Mouse (Mus musculus): ENCODE measurements at regions not wholly inside any gene's neighbourhood (a gene's known extent, or its start where the extent isn't known, plus 50 kb on each side); places are given as distances from the start of the nearest gene placed in this dataset.

DNA sequence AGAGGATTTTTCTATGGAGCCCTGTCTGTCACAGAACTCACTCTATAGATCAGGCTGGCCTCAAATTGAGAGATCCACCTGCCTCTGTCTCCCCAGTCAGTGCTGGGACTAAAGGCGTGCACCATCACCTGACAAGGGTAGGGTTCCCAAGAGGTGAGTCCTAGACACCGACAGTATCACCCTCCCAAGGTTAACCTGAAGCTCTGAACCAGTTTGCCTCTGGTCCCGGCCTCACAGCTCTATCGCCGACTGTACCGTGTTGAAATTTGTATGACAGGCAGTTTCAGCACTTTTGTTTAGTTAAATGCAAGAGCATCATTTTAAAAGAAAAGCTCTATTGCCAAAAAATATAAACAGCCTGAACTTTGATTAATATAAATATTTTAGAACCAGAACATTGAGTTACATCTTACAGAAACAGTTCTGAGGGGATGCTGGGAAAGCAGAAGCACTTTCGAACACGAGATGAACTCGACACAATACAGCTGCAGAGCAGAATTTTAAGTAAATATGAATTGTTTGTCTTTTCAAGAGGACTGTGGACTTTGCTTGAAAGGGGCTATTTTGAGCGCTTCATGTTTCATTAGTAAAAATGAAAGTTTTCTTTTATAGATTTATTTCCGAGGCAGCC is 189.2 kb upstream of the Adgrl2 start:
- DNase-seq (ENCODE audit: low spot score in 2 of 2): no peak

DNA sequence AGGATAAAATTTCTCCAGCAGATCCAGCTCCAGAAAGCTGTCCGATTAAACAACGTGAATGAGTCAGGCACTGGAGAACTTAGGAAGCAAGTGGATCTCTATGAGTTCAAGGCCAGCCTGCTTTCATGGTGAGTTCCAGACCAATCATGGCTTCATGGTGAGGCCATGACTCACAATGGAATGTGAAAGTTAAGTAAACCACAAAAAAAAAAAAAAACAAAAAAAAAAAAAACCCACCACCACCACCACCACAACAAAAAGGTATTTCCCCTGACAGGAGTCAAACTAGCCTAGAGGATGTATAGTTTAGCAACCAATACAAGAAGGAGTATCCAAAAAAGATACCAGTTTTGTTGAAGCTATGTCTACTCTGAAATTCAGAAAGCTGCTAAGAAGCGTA is 188.5 kb upstream of the Adgrl2 start:
- DNase-seq (ENCODE audit: low spot score in 2 of 2): no peak

- no peak for DNase-seq (ENCODE audit: low spot score in 2 of 2)
These were observed 184.5 kb upstream of the Adgrl2 start for GRCm38 (mm10) chr3:149174689-149175390.

- DNase-seq (ENCODE audit: low spot score in 2 of 2): peak in 1 of 2 experiments; percentile 13
These were observed 183.2 kb upstream of the Adgrl2 start for GRCm38 (mm10) chr3:149173537-149173936.

DNA sequence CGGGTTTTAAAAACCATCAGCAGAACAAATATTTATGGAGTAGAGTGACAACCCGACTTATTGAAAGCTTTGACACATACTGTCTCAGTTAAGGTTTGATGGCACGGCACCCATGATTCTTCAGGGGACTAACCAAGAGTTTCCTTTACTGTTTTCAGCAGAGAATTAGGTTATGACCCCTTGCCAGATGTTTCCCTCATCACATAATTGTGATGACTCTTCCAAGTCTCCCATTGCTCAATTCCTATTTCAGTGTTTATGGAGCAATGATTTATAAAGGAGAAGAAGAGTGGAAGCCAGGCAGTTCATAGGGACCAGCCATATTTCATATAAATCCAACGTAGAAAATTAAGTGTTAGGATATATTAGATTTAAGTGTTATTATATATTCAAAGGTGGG is 181.4 kb upstream of the Adgrl2 start:
- DNase-seq (ENCODE audit: low spot score in 2 of 2): no peak

- DNase-seq (ENCODE audit: low spot score in 2 of 2): no peak
These were observed 179.8 kb upstream of the Adgrl2 start for GRCm38 (mm10) chr3:149170191-149170590.

DNA sequence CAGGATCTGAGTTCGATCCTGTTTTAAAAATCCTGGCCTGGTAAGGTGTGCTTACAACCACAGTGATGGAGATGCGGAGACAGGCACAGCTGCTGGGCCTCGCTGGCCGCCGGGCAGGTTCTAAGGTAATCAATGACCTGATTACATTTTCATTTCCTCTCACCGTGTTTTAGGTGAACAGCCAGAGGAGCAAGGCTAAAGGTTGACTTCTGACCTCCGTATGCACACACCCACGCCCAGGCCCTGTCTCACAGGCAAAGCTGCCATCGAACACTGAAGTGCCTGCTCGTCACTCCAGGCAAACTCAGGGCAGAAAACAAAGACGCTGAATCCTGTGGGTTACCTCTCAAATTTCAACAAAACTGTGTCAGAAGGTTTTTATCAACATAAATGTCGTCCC is 179.1 kb upstream of the Adgrl2 start:
- no peak for DNase-seq (ENCODE audit: low spot score in 2 of 2)

- no peak for DNase-seq (ENCODE audit: low spot score in 2 of 2)
These were observed 177.6 kb upstream of the Adgrl2 start for GRCm38 (mm10) chr3:149167997-149168396.

GRCm38 (mm10) chr3:149164804-149165203 is 174.4 kb upstream of the Adgrl2 start:
- no peak for DNase-seq (ENCODE audit: low spot score in 2 of 2)

DNA sequence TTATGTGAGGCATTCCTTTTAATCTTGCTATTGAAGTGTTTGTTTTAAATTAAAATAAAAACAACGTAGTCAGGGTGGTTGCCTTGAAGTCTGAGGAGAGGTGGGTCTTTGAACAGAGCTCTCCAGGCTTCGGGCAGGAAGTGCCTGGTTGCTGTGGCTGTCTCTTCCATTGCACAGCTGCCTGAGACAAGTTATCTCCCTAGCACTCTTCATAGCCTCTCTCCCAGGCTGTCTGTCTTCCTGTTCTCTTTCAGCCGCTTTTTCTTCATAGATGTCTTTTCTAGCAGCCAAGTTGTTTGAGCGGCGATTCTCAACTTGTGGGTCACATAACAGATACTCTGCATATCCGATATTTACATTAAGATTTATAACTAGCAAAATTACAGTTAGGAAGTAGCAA is 173.2 kb upstream of the Adgrl2 start:
- no peak for DNase-seq (ENCODE audit: low spot score in 2 of 2)

- no peak for DNase-seq (ENCODE audit: low spot score in 2 of 2)
These were observed 170.5 kb upstream of the Adgrl2 start for GRCm38 (mm10) chr3:149160833-149161232.

DNA sequence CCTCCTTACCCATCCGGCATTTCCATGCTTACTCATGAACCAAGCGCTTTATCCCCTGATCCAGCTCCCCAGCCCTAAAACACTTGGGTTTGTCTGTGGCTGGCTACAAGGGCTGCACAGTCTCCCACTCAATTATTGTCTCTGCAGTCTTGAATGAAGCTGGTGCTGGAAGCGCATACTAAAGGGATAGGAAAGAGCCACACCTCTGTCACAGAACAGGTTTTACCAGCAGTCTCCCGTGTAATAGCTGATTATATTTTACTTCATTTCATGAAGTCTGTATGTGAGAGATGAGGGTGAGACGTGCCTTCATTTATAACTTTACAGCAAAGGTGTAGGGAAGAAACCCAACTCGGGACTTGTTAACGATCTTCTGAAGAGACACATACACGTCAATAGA is 167.0 kb upstream of the Adgrl2 start:
- no peak for DNase-seq (ENCODE audit: low spot score in 2 of 2)

DNA sequence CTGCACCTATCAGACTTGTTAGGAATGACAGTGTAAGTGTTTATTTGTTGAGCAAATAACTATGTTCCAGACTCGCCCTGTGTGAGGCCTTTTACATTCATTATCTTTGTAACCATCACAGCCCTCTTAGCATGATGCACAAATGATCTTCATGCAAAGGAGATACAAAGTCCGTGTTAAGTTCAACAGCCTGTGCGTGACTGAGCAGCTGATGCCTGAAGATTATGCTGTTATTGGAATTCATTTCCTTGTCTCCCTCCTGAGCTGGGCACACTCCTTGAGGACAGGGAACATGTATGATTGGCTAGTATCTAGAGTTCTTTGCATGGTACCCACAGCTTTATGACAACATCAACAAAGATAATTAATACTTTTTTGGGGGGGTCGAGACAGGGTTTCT is 162.0 kb upstream of the Adgrl2 start:
- no peak for DNase-seq (ENCODE audit: low spot score in 2 of 2)

GRCm38 (mm10) chr3:149150796-149151195 is 160.4 kb upstream of the Adgrl2 start:
- no peak for DNase-seq (ENCODE audit: low spot score in 2 of 2)

- DNase-seq (ENCODE audit: low spot score in 2 of 2): no peak
These were observed 158.3 kb upstream of the Adgrl2 start for GRCm38 (mm10) chr3:149148608-149149007.

DNA sequence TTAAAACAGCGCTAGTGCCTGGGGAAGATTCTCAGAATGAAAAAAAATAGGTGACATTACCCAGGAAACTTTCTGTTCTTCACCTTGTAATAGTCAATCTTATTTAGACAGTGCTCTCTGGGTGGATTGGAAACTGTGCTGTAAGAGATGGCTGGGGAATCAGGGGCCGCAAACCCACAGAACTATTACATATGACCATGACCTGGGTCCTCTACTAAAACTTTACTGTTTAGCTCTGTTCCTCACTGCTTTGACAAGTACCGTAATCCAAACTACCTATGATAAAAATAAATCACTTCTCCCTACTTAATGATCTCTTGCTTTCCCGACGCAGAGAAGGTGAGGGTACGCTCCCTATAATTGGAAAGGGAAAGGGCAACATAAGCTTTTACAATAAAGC is 157.6 kb upstream of the Adgrl2 start:
- DNase-seq (ENCODE audit: low spot score in 2 of 2): no peak

DNA sequence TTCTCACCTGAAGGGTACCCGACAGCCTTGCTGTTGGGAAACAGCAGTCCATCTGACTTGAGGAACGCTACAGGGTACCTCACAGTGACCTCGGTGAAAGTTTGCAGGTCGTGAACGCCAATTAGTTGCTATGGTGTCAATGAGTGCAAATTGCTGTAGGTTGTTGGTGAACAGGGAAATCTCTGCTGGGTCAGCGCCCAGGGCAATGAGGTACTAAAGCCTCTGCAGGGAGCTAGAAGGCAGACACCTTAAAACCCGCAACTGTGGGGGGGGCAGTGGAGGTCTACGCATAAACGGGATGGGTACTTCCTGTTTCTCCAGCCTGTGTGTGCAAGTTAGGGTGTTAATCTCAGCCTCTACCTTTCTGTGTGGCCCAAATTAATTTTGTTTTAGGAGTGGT is 156.3 kb upstream of the Adgrl2 start:
- no peak for DNase-seq (ENCODE audit: low spot score in 2 of 2)

GRCm38 (mm10) chr3:149140461-149140860 is 150.1 kb upstream of the Adgrl2 start:
- DNase-seq (ENCODE audit: low spot score in 2 of 2): no peak

DNA sequence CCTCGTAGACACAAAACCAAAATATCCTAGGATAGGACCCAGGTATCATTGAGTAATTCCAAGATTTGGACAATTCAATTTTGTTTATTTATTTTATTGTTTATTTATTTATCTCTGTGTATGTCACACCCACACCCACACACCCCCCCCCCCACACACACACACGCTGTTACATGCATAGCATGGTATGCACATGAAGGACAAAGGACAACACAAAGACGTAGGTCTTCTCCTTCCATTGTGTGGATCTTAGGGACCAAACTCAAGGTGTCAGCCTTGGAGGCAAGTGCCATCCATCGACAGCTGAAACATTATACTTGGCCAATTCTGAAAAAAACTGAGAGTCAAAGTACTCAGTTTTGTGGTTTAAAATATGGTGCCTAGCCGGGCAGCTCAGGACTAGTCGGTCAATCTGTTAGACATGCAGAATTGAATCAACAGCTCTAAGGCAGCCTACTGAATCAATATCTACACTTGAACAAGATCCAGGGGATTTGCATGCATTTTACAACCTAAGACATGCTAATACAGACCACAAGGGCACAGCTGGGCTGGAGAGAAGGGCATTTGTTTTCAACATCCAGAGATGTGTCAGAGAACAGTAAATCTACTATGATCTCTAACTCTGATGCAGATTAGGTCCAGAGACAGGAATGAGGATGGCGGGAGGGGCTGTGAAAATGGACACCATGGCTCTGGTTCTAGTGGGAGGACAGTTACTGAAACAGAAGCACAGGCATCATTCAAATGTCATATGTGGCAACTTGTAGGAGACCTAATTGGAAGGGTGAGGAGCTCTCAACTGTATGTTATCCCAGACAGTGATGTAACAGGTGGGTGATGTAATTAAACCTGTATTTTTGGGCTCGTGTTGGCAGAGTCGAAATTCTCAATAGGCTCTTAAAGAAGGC is 143.9 kb upstream of the Adgrl2 start:
- no peak for DNase-seq (ENCODE audit: low spot score in 2 of 2)

- no peak for DNase-seq (ENCODE audit: low spot score in 2 of 2)
These were observed 128.5 kb upstream of the Adgrl2 start for GRCm38 (mm10) chr3:149118806-149119205.

DNA sequence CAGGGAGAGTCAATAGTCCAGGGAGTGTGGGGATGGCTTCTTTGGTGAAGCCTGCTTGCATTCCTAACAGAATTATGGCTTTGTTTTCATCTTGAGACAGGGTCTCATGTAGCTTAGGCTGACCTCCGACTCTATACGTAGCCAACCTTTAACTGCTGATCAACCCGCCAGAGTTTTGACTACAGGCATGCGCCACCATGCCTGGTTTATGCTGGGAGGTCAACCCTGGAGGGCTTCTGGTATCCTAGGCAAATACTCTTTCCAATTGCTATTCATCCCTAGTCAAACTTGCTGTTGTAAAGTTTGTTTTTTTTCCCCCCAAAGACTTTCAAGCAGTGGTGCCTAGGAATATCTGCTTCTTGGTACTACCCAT is 127.3 kb upstream of the Adgrl2 start:
- DNase-seq (ENCODE audit: low spot score in 2 of 2): no peak

DNA sequence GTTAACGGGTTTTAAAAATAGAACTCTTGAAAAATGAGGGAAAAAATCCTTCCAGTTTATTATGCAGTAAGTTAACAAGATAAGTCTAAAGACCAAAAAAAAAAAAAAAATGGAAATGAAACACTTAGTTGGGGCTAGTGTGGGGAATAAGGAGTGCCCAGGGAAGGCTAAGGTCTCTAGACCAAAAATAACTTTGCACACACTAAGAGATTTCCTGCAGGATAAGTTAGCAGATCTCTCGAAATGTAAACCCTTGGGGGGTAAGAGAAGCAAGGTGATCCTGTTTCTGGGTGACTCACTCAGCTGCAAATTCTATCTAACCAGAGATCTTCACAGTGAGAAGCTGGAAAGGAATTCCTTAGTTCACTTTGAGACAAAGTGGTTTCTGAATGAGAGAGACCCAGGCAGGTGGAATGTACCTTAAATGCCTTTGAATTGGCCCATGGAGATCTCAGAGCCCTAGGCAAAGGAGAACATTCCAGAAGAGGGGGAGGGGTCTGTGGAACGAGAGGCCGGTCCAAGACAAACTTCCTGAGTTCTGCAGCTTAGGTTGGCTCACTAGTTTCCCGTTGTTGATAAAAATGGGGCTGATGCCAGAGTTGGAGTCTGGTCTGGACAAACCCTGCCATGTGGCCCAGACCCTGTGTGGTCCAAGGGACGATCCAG is 126.8 kb upstream of the Adgrl2 start:
- no peak for DNase-seq (ENCODE audit: low spot score in 2 of 2)
